Mouse (Mus musculus): ENCODE results near the gene Egflam.

Gene Egflam

GRCm38 (mm10) chr15:7322599-7323311 is 75.4 kb downstream of the Egflam start:
- TF ChIP-seq GATA4 (IDR thresholded peaks at IDR 0.05; ENCODE audit: insufficient replicate concordance, low read length) = no peak

- no peak for TF ChIP-seq GATA4 (IDR thresholded peaks at IDR 0.05; ENCODE audit: insufficient replicate concordance, low read length)
Measured at GRCm38 (mm10) chr15:7320901-7321300, 77.3 kb downstream of the Egflam start.

DNA sequence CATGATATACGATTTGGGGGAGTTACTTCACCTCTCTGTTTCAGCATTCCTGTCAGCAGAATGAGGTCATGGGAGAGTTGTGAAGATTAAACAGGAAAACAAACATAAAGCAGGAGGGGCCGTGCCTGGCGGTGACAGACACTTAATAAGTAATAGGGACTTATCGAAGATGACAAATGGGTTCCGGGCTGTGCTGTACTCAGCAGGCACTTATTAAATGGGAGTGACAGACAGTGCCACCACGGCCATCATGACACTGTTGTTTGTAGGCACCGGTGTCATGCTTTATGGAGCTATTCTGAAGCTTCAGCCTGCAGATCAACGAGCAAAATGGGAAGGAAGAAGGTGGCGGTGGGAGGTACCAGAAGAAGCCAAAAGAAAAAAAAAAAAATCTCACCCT is 82.7 kb downstream of the Egflam start:
- TF ChIP-seq GATA4 (IDR thresholded peaks at IDR 0.05; ENCODE audit: insufficient replicate concordance, low read length) = no peak

DNA sequence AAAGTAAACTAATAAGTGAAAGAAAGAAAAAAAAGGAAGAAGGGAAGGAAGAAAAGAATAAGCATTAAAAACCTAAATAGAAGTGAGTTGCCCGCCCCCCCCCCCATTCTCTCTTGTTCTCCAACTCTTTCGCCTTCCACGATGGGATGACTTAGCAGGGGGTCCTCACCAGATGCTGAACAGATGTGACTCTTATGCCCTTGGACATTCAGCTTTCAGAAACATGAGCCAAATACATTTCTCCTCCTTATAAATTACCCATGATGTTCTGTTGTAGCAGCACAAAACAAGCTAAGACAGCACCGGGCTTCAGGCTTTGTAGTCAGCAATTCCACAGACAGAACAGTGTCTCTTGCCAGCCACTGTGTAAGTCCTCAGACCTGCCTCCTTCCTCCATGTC is 89.5 kb downstream of the Egflam start:
- no peak for TF ChIP-seq GATA4 (IDR thresholded peaks at IDR 0.05; ENCODE audit: insufficient replicate concordance, low read length)

DNA sequence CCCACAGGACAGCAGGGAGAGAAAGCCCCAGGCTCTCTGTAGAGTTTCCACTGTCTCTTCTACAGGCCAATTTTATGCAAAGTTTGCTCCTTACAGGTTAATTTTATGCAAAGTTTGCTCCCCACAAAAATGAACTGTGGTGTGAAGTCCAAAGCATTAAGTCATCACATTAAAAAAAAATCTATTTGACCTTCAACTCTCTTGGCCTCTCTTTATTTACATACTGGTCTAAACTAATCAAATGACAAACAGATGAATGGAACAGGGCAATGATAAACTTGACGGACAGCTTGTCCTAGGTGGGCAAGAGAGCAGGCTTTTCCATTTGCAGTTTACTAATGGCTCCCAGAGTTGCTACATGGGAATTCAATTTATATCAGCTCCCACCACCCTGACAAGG is 98.3 kb downstream of the Egflam start:
- TF ChIP-seq GATA4 (IDR thresholded peaks at IDR 0.05; ENCODE audit: insufficient replicate concordance, low read length) = no peak

DNA sequence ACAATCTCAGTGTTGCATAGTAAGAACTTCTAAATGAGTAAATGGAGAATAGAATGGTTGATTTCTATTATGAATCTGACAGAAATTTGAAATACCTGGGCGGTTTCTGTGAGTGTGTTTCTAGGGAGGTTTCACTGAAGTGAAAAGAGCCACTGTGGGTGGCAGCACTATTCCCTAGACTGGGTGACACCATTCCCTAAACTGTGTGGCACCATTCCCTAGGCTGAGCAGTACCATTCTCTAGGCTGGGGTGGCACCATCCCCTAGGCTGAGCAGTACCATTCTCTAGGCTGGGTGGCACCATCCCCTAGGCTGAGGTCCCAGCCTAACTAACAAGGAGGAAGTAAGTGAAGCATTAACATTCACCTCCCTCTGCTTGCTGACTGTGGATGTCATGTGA is 103.0 kb downstream of the Egflam start:
- no peak for TF ChIP-seq GATA4 (IDR thresholded peaks at IDR 0.05; ENCODE audit: insufficient replicate concordance, low read length)

- no peak for TF ChIP-seq GATA4 (IDR thresholded peaks at IDR 0.05; ENCODE audit: insufficient replicate concordance, low read length)
Measured at GRCm38 (mm10) chr15:7292854-7293253, 105.3 kb downstream of the Egflam start.

DNA sequence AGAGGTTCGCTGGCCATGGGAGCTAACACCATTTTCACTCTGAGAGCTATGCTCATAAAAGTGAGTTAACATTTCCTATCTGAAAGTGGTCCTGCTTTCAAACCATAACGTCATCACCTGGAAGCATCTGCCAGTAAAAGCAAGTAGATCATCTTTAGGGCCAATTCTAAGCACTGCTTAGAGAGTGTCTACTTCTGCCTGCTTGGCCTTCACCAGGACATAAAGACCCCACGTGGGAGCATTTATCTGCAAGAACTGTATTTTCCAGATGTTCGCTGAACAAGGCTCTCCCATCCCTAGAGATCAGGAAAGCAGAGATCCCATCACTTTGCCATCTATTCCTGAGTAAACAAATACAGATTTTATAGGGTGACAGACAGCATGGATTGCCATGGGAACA is 108.2 kb downstream of the Egflam start:
- no peak for TF ChIP-seq GATA4 (IDR thresholded peaks at IDR 0.05; ENCODE audit: insufficient replicate concordance, low read length)

DNA sequence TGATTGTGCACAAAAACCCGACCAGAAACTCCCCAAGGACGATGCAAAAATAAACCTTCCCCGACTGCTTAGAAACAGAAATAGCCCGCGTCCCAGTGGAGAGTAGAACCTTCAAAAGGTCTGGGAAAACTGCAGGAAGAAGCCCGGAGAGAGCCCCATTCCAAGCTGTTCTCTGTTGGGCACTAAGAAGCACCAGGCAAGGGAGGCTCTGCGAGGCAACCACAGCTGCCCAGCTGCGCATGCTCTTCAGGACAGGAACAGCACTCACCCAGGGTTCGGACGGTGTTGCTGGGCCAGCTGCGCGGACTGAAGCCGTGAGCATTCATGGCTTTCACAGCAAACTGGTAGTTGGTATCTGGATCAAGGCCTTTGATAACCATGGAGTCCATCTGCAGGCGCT is 108.7 kb downstream of the Egflam start:
- TF ChIP-seq GATA4 (IDR thresholded peaks at IDR 0.05; ENCODE audit: insufficient replicate concordance, low read length) = no peak

GRCm38 (mm10) chr15:7288841-7289424 is 109.3 kb downstream of the Egflam start:
- no peak for TF ChIP-seq GATA4 (IDR thresholded peaks at IDR 0.05; ENCODE audit: insufficient replicate concordance, low read length)

DNA sequence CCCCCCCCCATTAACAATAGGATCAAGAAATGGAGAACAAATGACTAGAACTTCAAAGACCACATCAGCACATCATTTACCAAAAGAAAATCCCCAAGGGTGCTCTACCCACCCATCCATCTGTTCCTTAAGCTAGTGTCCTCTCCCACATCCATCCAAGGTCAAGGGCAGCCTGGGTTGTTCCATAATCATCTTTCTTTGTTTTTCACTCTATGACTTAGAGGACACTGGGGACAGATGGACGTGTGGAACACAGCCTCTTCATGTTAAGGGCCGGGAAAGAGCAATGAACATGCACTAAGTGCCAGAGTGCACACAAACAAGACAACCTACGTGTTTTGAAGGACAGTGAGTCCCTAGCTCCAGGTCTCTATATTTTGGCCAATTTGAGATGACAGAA is 110.3 kb downstream of the Egflam start:
- TF ChIP-seq GATA4 (IDR thresholded peaks at IDR 0.05; ENCODE audit: insufficient replicate concordance, low read length) = no peak

- TF ChIP-seq GATA4 (IDR thresholded peaks at IDR 0.05; ENCODE audit: insufficient replicate concordance, low read length) = no peak
Measured at GRCm38 (mm10) chr15:7281579-7281978, 116.6 kb downstream of the Egflam start.

GRCm38 (mm10) chr15:7263822-7264221 is 134.4 kb downstream of the Egflam start:
- TF ChIP-seq GATA4 (IDR thresholded peaks at IDR 0.05; ENCODE audit: insufficient replicate concordance, low read length) = no peak

DNA sequence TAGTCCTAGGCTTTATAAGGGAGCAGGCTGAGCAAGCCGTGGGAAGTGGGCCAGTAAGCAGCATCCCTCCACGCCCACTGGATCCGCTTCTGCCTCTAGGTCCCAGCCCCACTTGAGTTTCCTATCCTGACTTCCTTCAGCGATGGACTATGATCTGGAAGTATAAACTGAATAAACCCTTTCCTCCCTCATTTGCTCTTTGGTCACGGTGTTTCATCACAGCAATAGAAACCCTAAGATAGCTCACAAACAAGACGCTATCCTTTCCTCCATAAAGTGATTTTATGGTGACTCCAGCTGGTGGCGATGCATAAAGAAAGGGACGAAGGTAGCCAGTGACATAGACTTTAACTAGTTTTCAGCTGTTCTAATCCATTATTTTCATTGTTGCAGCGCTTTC is 134.9 kb downstream of the Egflam start:
- TF ChIP-seq GATA4 (IDR thresholded peaks at IDR 0.05; ENCODE audit: insufficient replicate concordance, low read length) = no peak

GRCm38 (mm10) chr15:7261371-7261770 is 136.8 kb downstream of the Egflam start:
- no peak for TF ChIP-seq GATA4 (IDR thresholded peaks at IDR 0.05; ENCODE audit: insufficient replicate concordance, low read length)

DNA sequence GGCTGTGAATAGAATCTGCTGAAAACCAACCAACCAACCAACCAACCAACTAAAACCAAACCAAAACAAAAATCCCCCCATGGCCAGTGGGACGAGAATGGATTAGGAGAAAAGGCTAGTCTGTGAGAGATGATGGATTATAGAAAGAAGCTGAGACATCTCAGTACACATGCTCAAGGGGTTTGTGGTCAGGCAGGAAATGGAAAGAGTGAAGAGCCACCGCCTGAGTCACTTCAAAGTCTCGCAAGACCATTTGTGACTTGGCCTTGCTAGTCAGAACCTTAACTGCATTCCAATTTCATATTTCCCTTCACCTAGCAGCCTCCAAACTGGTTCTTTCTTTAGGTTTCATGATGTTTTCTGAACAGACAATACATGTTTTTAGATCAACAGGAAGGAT is 141.6 kb downstream of the Egflam start:
- TF ChIP-seq GATA4 (IDR thresholded peaks at IDR 0.05; ENCODE audit: insufficient replicate concordance, low read length) = no peak

DNA sequence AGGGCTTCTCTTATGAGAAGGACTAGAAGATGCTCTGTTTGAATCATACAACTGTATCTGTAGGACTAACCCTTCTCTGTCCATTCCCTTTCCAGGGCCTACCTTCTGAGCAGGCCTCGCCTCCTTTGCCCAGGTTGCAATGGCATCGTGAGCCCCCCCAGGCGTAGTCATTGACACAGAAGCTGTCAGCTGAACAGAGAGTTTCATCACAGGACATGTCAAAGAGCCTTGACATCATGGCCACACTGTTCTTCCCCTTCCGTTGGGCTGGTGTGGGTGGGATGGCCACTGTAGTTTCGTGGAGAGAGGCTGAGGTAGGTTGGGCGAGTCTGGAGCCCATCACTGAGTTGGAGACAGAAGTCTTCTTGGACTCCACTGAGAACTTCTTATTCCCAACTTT is 144.9 kb downstream of the Egflam start:
- TF ChIP-seq GATA4 (IDR thresholded peaks at IDR 0.05; ENCODE audit: insufficient replicate concordance, low read length) = no peak

All from liver, adult (tissue).